Mouse (Mus musculus): ENCODE results near the gene Mchr1. TPM values are rescaled to one million over a fixed set of nuclear protein-coding genes. Genes with fewer than 3 reads are reported as not detected.

Gene Mchr1
- polyA plus RNA-seq, 1 experiment from 2014 or later, result 2.1 TPM

- TF ChIP-seq CTCF (IDR thresholded peaks at IDR 0.05; ENCODE audit: low read depth), result no peak
- Histone ChIP-seq H3K27me3 (replicated peaks; ENCODE audit: control insufficient read depth, insufficient read depth, low read length) (no peaks in the 10 kb centered on the region), H3K9ac (ENCODE audit: low read depth, low read length) (no peak overlapping the region), H3K4me3 (ENCODE audit: low read depth, low read length) (no peak overlapping the region), H3K9me3 (ENCODE audit: control insufficient read depth) (no peaks in the 10 kb centered on the region), H3K27ac (ENCODE audit: low read depth, low read length) (no peak overlapping the region), H3K4me2 (replicated peaks; ENCODE audit: low read depth) (no peak overlapping the region), H3K36me3 (ENCODE audit: control insufficient read depth, insufficient read depth) (no peaks in the 10 kb centered on the region), H3K4me1 (replicated peaks; ENCODE audit: control insufficient read depth, insufficient read depth, low read length) (no peaks in the 10 kb centered on the region)
- WGBS, result 56% methylated on average over 11 of the region's 11 CpGs
- ATAC-seq, result no peak
These were observed 42.6 kb downstream of the Mchr1 start for GRCm38 (mm10) chr15:81277928-81278327.

GRCm38 (mm10) chr15:81278699-81279098, 43.4 kb downstream of the Mchr1 start:
- no peak overlapping the region for H3K9ac ChIP-seq (ENCODE audit: low read depth, low read length)
- no peak for TF ChIP-seq CTCF (IDR thresholded peaks at IDR 0.05; ENCODE audit: low read depth)
- no peaks in the 10 kb centered on the region for H3K36me3 ChIP-seq (ENCODE audit: control insufficient read depth, insufficient read depth)
- H3K4me2 ChIP-seq (replicated peaks; ENCODE audit: low read depth), result no peak overlapping the region
- WGBS, result 86% methylated on average over 6 of the region's 6 CpGs
- H3K4me3 ChIP-seq (ENCODE audit: low read depth, low read length), result no peak overlapping the region
- H3K9me3 ChIP-seq (ENCODE audit: control insufficient read depth), result no peaks in the 10 kb centered on the region
- no peaks in the 10 kb centered on the region for H3K27me3 ChIP-seq (replicated peaks; ENCODE audit: control insufficient read depth, insufficient read depth, low read length)
- no peak for ATAC-seq
- no peaks in the 10 kb centered on the region for H3K4me1 ChIP-seq (replicated peaks; ENCODE audit: control insufficient read depth, insufficient read depth, low read length)
- H3K27ac ChIP-seq (ENCODE audit: low read depth, low read length), result no peak overlapping the region

GRCm38 (mm10) chr15:81284121-81284734, 48.9 kb downstream of the Mchr1 start:
- 79% methylated on average over 9 of the region's 9 CpGs for WGBS
- no peak overlapping the region for H3K27ac ChIP-seq (ENCODE audit: low read depth, low read length)
- H3K4me2 ChIP-seq (replicated peaks; ENCODE audit: low read depth), result no peak overlapping the region
- H3K36me3 ChIP-seq (ENCODE audit: control insufficient read depth, insufficient read depth), result no peaks in the 10 kb centered on the region
- no peak overlapping the region for H3K9ac ChIP-seq (ENCODE audit: low read depth, low read length)
- no peaks in the 10 kb centered on the region for H3K27me3 ChIP-seq (replicated peaks; ENCODE audit: control insufficient read depth, insufficient read depth, low read length)
- H3K9me3 ChIP-seq (ENCODE audit: control insufficient read depth), result no peaks in the 10 kb centered on the region
- no peak overlapping the region for H3K4me3 ChIP-seq (ENCODE audit: low read depth, low read length)
- peak; percentile 49 for TF ChIP-seq CTCF (IDR thresholded peaks at IDR 0.05; ENCODE audit: low read depth)
- no peak for ATAC-seq
- no peaks in the 10 kb centered on the region for H3K4me1 ChIP-seq (replicated peaks; ENCODE audit: control insufficient read depth, insufficient read depth, low read length)

Other genes starting within 250 kb of the Mchr1 start
- 9.0 and 10.3 TPM in 2 replicates for gene Mrtfa, start 44.7 kb upstream of the Mchr1 start, polyA plus RNA-seq (2015; fragmentation: Nextera tagmentation; extraction: Ambion mirVana)
- 30.6 and 33.2 TPM in 2 replicates for gene Slc25a17, start 125.3 kb downstream of the Mchr1 start, polyA plus RNA-seq (2015; fragmentation: Nextera tagmentation; extraction: Ambion mirVana)
- gene St13, start 164.6 kb downstream of the Mchr1 start, polyA plus RNA-seq (2015; fragmentation: Nextera tagmentation; extraction: Ambion mirVana), result 66.9 and 68.2 TPM in 2 replicates
- 2.3 and 2.4 TPM in 2 replicates for gene Xpnpep3, start 164.6 kb downstream of the Mchr1 start, polyA plus RNA-seq (2015; fragmentation: Nextera tagmentation; extraction: Ambion mirVana)
- 0.17 and 0.35 TPM in 2 replicates for gene Dnajb7, start 172.8 kb downstream of the Mchr1 start, polyA plus RNA-seq (2015; fragmentation: Nextera tagmentation; extraction: Ambion mirVana)
- gene Rbx1, start 230.8 kb downstream of the Mchr1 start, polyA plus RNA-seq (2015; fragmentation: Nextera tagmentation; extraction: Ambion mirVana), result 408 and 432 TPM in 2 replicates